Mouse (Mus musculus): ENCODE results near the gene AL732309.1. TPM values are rescaled to one million over a fixed set of nuclear protein-coding genes. Genes with fewer than 3 reads are reported as not detected.

Gene AL732309.1
- polyA plus RNA-seq, 1 experiment: 20.9 TPM

DNA sequence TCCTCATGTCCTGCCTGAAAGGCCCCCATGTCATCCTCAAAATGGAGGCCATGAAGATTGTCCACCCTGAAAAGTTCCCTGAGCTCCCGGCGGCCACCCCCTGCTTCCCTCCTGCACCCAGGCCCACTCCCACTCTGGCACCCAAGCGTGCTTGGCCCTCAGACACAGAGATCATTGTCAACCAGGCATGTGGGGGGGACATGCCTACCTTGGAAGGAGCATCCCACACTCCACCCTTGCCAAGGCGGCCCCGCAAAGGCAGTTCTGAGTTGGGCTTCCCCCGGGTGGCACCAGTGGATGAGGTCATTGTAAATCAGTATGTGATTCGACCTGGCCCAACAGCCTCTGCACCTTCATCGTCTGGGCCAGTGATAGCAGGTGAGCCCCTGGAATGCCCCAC, 3.3 kb downstream of the AL732309.1 start:
- Histone ChIP-seq H3K4me3 (replicated peaks; ENCODE audit: extremely low read depth, low read depth, low read length) (no peak overlapping the region), H3K4me1 (ENCODE audit: control insufficient read depth, insufficient read depth, low read length) (peaks cover 4% of the 10 kb centered on the region)
- WGBS: 69% methylated on average over 8 of the region's 8 CpGs
- no peak for DNase-seq
- TF ChIP-seq POLR2A (IDR thresholded peaks at IDR 0.05; ENCODE audit: borderline replicate concordance, extremely low read depth, low read depth, low read length) (no peak), CTCF (IDR thresholded peaks at IDR 0.05; ENCODE audit: insufficient read depth, low read length) (no peak)

DNA sequence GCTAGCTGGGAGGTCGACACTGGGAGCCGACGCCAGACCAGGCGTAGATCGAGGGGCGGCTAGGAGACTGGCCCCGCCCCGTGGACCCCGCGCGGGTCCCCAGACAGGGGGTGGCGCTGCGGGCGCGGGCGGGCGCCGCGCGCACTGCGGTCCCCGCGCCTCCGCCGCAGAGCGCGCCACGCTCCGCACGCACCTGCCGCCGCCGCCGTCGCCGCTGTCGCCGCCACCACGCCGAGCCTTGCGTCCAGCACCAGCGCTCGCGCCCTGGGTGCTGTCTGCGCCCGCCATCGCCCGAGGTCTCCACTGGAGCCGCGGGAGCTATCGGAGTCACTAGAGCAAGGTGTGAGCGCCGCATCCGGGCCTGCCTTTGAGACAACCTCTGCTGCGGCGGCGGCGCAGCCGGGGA, 4.6 kb downstream of the AL732309.1 start, which contains the start of the genes Rnf208 and Cysrt1:
Gene Rnf208, plus strand, starts transcription at position 155 of the 406 bp plus-strand sequence.
Gene Cysrt1, minus strand, starts transcription at position 352 of the 406 bp plus-strand sequence.
- TF ChIP-seq CTCF (IDR thresholded peaks at IDR 0.05; ENCODE audit: insufficient read depth, low read length) (no peak), POLR2A (IDR thresholded peaks at IDR 0.05; ENCODE audit: borderline replicate concordance, extremely low read depth, low read depth, low read length) (no peak)
- no peak for DNase-seq
- Histone ChIP-seq H3K4me3 (replicated peaks; ENCODE audit: extremely low read depth, low read depth, low read length) (peak within 1 kb of the TSS; percentile 42), H3K4me1 (ENCODE audit: control insufficient read depth, insufficient read depth, low read length) (peaks cover 6% of the 10 kb centered on the region)
- under 1% methylated on average over 57 of the region's 59 CpGs for WGBS

DNA sequence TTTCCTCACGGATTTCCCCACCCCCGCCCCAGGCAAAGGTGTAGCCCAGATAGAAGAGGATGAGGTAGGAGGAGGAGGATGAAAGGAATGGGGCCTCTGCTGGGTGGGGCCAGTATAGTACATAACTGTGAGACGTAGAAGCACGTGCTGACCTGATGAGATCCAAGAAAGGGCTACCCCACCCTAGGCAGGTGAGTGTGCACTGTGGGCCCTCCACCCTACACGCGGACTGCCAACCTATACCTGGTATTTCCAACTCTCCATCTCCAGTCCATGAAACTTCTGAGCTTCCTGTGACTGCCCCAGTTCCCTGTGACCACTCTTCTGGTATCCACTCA, 5.3 kb downstream of the AL732309.1 start:
- no peak for TF ChIP-seq CTCF (IDR thresholded peaks at IDR 0.05; ENCODE audit: insufficient read depth, low read length)
- TF ChIP-seq POLR2A (IDR thresholded peaks at IDR 0.05; ENCODE audit: borderline replicate concordance, extremely low read depth, low read depth, low read length): no peak
- 16% methylated on average over 6 of the region's 6 CpGs for WGBS
- no peak overlapping the region for H3K4me3 ChIP-seq (replicated peaks; ENCODE audit: extremely low read depth, low read depth, low read length)
- peaks cover 6% of the 10 kb centered on the region for H3K4me1 ChIP-seq (ENCODE audit: control insufficient read depth, insufficient read depth, low read length)
- no peak for DNase-seq

DNA sequence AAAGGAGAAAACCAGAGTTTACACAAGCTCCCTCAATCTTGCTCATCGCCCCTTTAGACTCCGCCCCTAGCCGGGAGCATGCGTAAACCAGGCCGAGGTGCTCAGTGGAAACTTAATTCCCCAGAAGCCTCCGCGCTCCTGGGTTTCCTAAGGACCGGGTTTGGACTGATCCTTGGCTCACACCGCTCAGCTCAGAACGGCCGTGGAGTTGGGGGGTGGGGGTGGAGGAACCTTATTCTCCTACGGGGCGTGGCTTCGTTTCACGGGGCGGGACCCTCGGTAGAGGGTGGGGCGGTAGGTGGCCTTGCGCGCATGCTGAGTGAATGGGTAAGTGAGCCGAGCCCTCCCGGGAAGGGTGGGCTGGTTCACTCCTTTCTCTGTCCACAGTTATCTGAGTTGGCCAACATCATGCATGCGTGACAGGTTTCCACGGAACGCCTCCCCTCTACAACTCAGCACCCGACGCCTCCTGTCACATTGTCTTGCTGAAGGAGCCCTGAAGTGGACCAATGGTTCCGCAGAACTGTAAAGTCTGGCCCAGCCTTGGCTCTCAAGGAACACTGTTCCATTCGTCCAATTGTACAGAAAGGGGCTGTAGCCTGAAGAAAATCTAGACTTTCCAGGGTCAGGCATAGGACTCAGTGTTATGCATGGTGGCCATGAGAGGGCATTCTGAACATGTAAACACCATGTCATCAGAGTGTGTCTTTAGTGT, 5.8 kb downstream of the AL732309.1 start:
- peaks cover 6% of the 10 kb centered on the region for H3K4me1 ChIP-seq (ENCODE audit: control insufficient read depth, insufficient read depth, low read length)
- DNase-seq: peak; percentile 63
- TF ChIP-seq CTCF (IDR thresholded peaks at IDR 0.05; ENCODE audit: insufficient read depth, low read length) (no peak), POLR2A (IDR thresholded peaks at IDR 0.05; ENCODE audit: borderline replicate concordance, extremely low read depth, low read depth, low read length) (peak; percentile 38; the same call in 1 of the 2 replicates)
- WGBS: 1% methylated on average over 29 of the region's 29 CpGs
- H3K4me3 ChIP-seq (replicated peaks; ENCODE audit: extremely low read depth, low read depth, low read length): peak overlapping the region; percentile 42

DNA sequence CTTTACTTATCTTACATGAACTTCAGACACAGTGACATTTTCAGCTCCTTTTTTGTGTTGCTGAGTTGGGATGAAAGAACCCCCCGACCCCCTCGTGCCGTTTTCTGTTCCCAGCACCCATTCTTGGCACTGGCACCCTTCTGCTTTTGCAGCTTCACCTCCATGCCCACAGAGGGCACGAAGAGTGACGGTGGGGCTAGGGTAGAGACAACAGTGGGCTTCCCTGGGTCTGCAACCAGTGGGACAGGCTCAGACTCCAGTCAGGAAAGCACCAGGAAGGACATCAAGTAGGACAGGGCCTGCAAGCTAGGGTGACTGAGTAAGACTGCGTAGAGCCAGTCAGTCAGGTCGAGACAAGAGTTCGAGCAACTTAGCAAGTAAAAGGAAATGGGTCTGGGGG, 6.4 kb downstream of the AL732309.1 start:
- TF ChIP-seq CTCF (IDR thresholded peaks at IDR 0.05; ENCODE audit: insufficient read depth, low read length) (no peak), POLR2A (IDR thresholded peaks at IDR 0.05; ENCODE audit: borderline replicate concordance, extremely low read depth, low read depth, low read length) (no peak)
- no peak for DNase-seq
- WGBS: 63% methylated on average over 8 of the region's 8 CpGs
- Histone ChIP-seq H3K4me3 (replicated peaks; ENCODE audit: extremely low read depth, low read depth, low read length) (no peak overlapping the region), H3K4me1 (ENCODE audit: control insufficient read depth, insufficient read depth, low read length) (peaks cover 6% of the 10 kb centered on the region)

DNA sequence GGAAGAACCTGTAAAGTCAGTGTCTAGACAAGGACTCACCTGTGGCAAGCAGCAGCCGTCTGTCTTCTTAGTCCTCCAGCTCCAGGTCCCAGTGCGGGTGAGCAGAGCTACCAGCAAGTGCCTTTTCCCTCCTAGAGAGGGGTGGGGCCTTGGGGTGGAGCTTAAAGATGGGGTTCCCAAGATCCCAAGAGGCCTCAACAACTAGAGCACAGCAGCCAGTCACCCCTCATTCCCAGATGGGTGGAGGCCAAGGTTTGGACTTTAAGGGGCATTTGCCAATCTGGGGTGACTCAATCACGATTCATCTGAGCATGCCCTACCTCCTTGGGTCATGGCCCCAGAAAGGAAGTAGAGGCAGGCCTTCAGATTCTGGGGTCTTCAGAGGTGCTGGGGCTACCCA, 6.9 kb downstream of the AL732309.1 start:
- no peak for DNase-seq
- 75% methylated on average over 3 of the region's 3 CpGs for WGBS
- H3K4me1 ChIP-seq (ENCODE audit: control insufficient read depth, insufficient read depth, low read length): peaks cover 6% of the 10 kb centered on the region
- no peak for TF ChIP-seq POLR2A (IDR thresholded peaks at IDR 0.05; ENCODE audit: borderline replicate concordance, extremely low read depth, low read depth, low read length)
- TF ChIP-seq CTCF (IDR thresholded peaks at IDR 0.05; ENCODE audit: insufficient read depth, low read length): no peak
- H3K4me3 ChIP-seq (replicated peaks; ENCODE audit: extremely low read depth, low read depth, low read length): no peak overlapping the region

DNA sequence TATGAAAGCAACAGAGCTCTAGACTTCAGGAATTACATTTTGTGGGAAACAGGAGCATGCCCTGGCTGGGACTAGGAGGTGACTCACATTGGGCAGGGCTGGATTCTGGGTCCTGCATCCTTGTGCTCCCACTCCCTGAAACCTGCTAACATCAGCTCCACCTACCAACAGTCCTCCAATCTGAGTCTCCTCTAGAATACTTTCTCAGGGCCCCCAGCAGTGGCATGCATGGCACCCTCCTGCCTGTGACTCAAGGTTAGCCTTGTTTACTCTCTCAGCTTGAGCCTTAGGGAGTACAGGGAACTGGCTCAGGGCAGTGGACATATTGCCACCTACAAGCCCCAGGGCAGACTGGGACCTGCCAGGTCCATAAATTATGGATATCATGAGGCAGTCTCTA, 8.6 kb downstream of the AL732309.1 start:
- DNase-seq: no peak
- TF ChIP-seq POLR2A (IDR thresholded peaks at IDR 0.05; ENCODE audit: borderline replicate concordance, extremely low read depth, low read depth, low read length): no peak
- TF ChIP-seq CTCF (IDR thresholded peaks at IDR 0.05; ENCODE audit: insufficient read depth, low read length): no peak

DNA sequence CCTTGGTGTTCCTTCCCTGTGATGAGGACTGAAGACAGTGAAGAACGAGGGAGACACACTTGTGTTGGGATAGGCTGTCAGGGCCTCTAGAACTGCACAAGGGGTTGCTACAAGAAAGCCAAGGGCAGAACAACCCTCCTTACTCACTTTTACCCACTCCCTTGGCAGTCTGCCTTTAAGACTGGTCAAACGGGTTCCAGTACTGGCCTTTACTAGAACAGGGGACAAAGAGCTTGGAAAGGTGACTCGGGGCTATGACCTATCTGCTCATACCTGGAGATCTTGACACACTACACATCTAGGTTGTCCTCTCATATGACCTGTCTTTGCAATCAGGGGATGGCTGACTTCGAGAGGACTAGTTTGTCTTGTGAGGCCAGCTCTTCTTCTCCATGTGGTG, 9.1 kb downstream of the AL732309.1 start:
- DNase-seq: peak; percentile 64

More for the DNA sequence above, 8.6 kb downstream of the AL732309.1 start:
- Histone ChIP-seq H3K4me1 (ENCODE audit: control insufficient read depth, insufficient read depth, low read length) (peaks cover 6% of the 10 kb centered on the region), H3K4me3 (replicated peaks; ENCODE audit: extremely low read depth, low read depth, low read length) (no peak overlapping the region)

DNA sequence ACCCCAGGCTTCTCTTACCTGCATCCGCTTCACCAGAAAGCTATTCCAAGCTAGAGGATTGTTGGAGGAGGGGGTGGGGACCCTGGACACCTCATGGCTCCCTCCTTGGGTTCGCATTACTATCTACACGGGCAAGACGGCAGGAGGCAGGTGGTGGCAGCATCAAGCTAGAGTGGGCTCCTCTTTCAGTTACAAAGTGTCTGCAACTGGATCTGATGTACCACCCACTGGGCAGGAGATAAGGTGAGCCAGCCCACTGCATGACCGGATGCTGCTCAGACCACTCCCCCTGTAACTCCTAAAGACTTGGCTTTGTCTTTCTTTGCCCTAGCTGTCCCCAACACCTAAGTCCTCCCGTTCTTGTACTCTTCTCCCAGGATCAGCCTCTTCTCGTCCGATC, 10.0 kb downstream of the AL732309.1 start, which contains the start of gene Rnf224:
Gene Rnf224, minus strand, starts transcription at position 174 of the 400 bp plus-strand sequence.
- no peak for TF ChIP-seq POLR2A (IDR thresholded peaks at IDR 0.05; ENCODE audit: borderline replicate concordance, extremely low read depth, low read depth, low read length)
- TF ChIP-seq CTCF (IDR thresholded peaks at IDR 0.05; ENCODE audit: insufficient read depth, low read length): no peak
- 30% methylated on average over 8 of the region's 8 CpGs for WGBS

More for the DNA sequence above, 9.1 kb downstream of the AL732309.1 start:
- TF ChIP-seq CTCF (IDR thresholded peaks at IDR 0.05; ENCODE audit: insufficient read depth, low read length): no peak
- TF ChIP-seq POLR2A (IDR thresholded peaks at IDR 0.05; ENCODE audit: borderline replicate concordance, extremely low read depth, low read depth, low read length): no peak
- WGBS: 44% methylated on average over 4 of the region's 4 CpGs
- Histone ChIP-seq H3K4me3 (replicated peaks; ENCODE audit: extremely low read depth, low read depth, low read length) (no peak overlapping the region), H3K4me1 (ENCODE audit: control insufficient read depth, insufficient read depth, low read length) (peaks cover 6% of the 10 kb centered on the region)

More for the DNA sequence above, 10.0 kb downstream of the AL732309.1 start, which contains the start of gene Rnf224:
- Histone ChIP-seq H3K4me3 (replicated peaks; ENCODE audit: extremely low read depth, low read depth, low read length) (no peak within 1 kb of the TSS), H3K4me1 (ENCODE audit: control insufficient read depth, insufficient read depth, low read length) (peaks cover 5% of the 10 kb centered on the region)
- no peak for DNase-seq

Measured in lung, adult 2 months (tissue).